Mouse (Mus musculus) B cell, adult 2 months (primary cell): ENCODE data around the gene Kcnc3.
A peak's percentile ranks its signal among the peaks of the same experiment; 100 is the strongest.

Experiments used
- DNase-seq, 2 experiments: peaks; one replicate each; pipeline ENCODE4 v3.0.0; 2022

Kcnc3 gene

GRCm38 (mm10) chr7:44571811-44572210 is 18.7 kb upstream of the Kcnc3 start:
- no peak for DNase-seq

GRCm38 (mm10) chr7:44572213-44572701 is 18.2 kb upstream of the Kcnc3 start, which contains the start of gene Napsa:
Gene Napsa, plus strand, starts transcription at chr7:44572380.
- DNase-seq = peak; percentile 91

- no peak for DNase-seq
Observed at GRCm38 (mm10) chr7:44572956-44573484, 17.4 kb upstream of the Kcnc3 start.

GRCm38 (mm10) chr7:44576333-44576844 is 14.1 kb upstream of the Kcnc3 start:
- DNase-seq = no peak

GRCm38 (mm10) chr7:44581637-44582036 is 8.8 kb upstream of the Kcnc3 start:
- DNase-seq = no peak

GRCm38 (mm10) chr7:44582709-44583108 is 7.8 kb upstream of the Kcnc3 start:
- DNase-seq = no peak

- DNase-seq = no peak
Observed at GRCm38 (mm10) chr7:44583146-44583545, 7.3 kb upstream of the Kcnc3 start.

- DNase-seq = no peak
Observed at GRCm38 (mm10) chr7:44584265-44584804, 6.1 kb upstream of the Kcnc3 start.

- DNase-seq = no peak
Observed at GRCm38 (mm10) chr7:44584921-44585320, 5.5 kb upstream of the Kcnc3 start.

- no peak for DNase-seq
Observed at GRCm38 (mm10) chr7:44585606-44586005, 4.9 kb upstream of the Kcnc3 start.

- DNase-seq = no peak
Observed at GRCm38 (mm10) chr7:44586518-44586917, 3.9 kb upstream of the Kcnc3 start.

- peak; percentile 66 to 69 for DNase-seq
Observed at GRCm38 (mm10) chr7:44586930-44587329, 3.5 kb upstream of the Kcnc3 start.

- no peak for DNase-seq
Observed at GRCm38 (mm10) chr7:44587676-44588075, 2.8 kb upstream of the Kcnc3 start.

- no peak for DNase-seq
Observed at GRCm38 (mm10) chr7:44588338-44588737, 2.1 kb upstream of the Kcnc3 start.

GRCm38 (mm10) chr7:44589149-44589548 is 1.3 kb upstream of the Kcnc3 start:
- peak; percentile 78 to 80 for DNase-seq

- DNase-seq = no peak
Observed at GRCm38 (mm10) chr7:44589946-44590345, 518 bp upstream of the Kcnc3 start.

- peak in 1 of 2 experiments; percentile 38 for DNase-seq
Observed at GRCm38 (mm10) chr7:44591348-44592116, 1.1 kb downstream of the Kcnc3 start.

GRCm38 (mm10) chr7:44593051-44593450 is 2.6 kb downstream of the Kcnc3 start:
- no peak for DNase-seq

- peak; percentile 90 to 91 for DNase-seq
Observed at GRCm38 (mm10) chr7:44593775-44594174, 3.3 kb downstream of the Kcnc3 start.

GRCm38 (mm10) chr7:44594291-44594690 is 3.8 kb downstream of the Kcnc3 start:
- DNase-seq = no peak

- DNase-seq = no peak
Observed at GRCm38 (mm10) chr7:44595131-44595561, 4.7 kb downstream of the Kcnc3 start.

- no peak for DNase-seq
Observed at GRCm38 (mm10) chr7:44596051-44596450, 5.6 kb downstream of the Kcnc3 start.

- no peak for DNase-seq
Observed at GRCm38 (mm10) chr7:44596996-44597538, 6.6 kb downstream of the Kcnc3 start.

GRCm38 (mm10) chr7:44597666-44598065 is 7.2 kb downstream of the Kcnc3 start:
- DNase-seq = no peak
